Mouse (Mus musculus): ENCODE measurements around the gene Tead3.

Tead3 gene

DNA sequence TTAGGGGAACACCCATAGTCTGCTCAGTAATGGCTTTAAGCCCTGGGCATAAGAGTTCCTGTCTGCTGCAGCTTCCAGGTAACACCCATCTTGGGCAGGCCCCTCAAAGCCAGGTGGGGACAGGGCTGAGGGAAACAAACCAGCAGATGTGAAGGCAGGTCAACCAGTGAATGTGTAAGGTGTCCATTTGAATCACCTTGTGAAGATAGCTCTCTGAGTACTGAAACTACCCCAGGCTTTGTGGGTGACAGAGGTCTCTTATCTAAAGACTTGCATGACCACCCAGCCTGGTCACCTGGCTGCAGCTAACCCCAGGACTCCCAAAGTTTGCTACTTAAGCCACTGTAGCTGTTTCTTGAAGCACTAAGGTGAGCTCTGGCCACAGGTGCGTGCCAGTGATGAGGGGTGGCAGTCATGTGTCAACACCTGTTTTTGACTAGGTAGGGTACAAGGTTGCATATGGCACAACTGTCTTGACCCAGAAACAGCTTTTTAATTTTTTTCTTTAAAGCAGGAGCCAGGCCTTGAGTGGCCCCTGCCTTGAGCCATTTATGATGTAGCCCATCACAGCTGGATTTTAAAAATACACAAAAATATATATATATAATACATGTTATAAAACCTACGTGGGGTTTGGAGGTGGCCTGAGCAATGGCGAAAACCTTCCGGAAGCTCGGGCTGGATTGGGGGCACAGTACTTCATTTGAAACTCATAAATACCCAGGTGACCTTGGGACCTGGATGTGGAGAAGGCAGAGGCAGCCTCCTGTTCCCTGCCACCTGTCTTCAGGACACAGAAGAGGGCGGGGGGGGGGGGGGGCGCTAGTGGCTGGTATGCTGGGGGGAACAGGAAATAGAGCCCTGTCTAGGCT lies 19.1 kb downstream of the Tead3 start:
- CTCF ChIA-PET, result interaction anchor here (0.5 to 0.6 kb wide), 2 partner anchors 46 to 190 kb away, joined by 3 to 4 read pairs; no protein-coding TSS in a partner anchor

DNA sequence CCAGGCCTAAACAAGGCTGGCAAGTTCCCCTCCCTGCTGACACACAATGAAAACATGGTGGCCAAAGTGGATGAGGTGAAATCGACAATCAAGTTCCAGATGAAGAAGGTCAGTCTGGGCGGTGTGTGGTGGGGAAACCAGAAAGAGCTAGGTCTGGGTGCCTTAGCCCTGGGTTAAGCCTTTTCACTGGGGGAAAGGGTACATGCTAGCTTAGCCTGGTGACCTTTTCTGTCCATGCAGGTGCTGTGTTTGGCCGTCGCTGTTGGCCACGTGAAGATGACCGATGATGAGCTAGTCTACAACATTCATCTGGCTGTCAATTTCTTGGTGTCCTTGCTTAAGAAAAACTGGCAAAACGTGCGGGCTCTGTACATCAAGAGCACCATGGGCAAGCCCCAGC lies 20.0 kb downstream of the Tead3 start:
- CTCF ChIA-PET, result interaction anchor here (0.6 kb wide), 2 partner anchors 123 to 125 kb away, joined by 6 to 14 read pairs; partner anchors contain the start of gene Def6

DNA sequence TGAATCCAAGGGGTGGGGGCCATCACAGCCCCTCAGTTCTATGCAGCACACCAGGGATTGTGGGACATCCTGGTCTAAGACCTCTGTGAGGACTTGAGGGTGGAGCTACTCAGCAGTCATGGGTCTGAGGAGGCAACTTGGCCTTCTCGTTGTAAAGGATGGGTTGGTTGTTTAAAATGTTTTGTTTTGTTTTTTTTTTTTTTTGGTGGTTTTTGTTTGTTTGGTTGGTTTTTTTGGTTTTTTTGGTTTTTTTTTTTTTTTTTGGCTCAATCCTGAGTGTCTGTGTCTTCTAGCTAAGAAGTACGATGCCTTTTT lies 20.4 kb downstream of the Tead3 start:
- CTCF ChIA-PET, result interaction anchor here (0.6 to 0.7 kb wide), 3 partner anchors 123 to 1866 kb away, joined by 3 to 14 read pairs (median 6); partner anchors contain the start of gene Def6

DNA sequence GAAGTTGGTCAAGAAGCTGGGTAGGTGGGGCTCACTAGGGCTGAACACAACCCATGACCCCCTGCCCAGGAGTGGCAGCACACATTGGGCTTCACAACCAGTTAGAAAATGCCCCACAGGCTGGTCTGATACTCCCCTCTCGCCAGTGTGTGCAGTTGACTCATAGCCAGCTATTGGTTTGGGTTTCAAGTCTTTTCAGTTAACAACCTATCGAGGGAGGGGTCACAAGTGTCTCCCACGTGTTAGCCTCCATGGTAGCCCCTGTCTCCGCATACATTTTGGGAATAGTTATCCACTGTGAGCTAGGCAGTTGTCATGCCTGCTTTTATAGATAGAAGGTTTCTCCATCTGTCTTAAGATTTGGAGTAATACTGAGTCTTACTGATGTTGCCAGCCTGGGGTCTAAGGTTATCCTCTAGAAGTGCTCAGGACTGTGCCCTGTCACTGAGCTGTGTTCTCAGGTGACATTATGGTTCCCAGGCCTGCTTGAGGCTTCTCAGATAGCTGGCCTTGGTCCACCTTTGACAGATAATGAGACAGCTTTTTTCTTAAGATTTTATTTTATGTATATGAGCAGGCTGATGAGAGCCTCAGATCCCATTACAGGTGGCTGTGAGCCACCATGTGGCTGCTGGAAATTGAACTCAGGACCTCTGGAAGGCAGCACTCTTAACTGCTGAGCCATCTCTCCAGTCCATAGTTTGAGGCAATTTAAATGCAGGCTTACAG lies 20.9 kb downstream of the Tead3 start:
- CTCF ChIA-PET, result interaction anchor here (0.6 to 0.7 kb wide), 2 partner anchors 18 to 1865 kb away, joined by 3 read pairs; no protein-coding TSS in a partner anchor

DNA sequence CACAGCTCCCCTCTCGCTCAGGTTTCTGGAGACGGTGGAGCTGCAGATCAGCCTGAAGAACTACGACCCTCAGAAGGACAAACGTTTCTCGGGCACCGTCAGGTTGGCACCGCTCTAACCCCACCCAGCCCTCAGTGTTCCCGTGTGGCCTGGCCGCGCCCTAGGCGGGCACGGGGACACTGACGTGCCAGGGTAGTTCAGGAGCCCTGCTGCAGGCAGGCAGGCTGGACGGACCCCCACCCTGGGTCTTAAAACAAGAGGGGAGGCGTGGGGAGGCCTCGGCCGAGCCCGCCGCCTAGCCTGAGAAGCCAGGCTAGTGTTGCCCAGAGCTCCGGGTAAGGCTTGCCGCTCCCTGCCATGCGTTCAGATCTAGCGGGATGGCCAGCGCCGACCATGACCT lies 21.7 kb downstream of the Tead3 start:
- CTCF ChIA-PET, result interaction anchor here (0.6 kb wide), 1 partner anchor 18 kb away, joined by 3 read pairs; no protein-coding TSS in a partner anchor

DNA sequence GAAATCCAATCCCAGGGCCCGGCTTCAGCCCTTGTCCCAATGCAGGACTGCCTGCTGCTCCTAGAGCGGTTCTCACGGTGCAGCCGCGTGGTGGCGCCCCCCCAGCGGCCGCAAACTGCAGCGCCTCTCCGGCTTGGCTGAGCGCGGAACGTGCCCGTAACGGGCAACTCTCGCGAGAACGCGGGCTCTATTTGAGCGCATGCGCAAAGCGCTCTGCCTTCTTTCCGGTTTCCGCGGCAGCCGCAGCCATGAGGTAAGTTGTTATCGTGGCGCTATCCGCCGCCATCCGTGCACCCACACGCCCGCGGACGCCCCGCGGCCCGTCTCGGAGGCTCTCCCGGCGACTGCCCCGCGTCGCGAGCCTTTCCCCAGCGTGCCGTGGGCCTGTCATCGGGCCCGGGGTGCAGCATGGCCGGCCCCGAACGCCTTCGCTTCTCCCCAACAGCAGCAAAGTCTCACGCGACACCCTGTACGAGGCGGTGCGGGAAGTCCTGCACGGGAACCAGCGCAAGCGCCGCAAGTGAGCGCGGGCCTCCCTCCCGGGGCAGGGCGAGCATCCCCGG lies 22.2 kb downstream of the Tead3 start, which contains the start of gene Rpl10a:
Gene Rpl10a, plus strand, starts transcription at position 106 of the 563 bp plus-strand sequence.
- CTCF ChIA-PET, result no interaction called here

DNA sequence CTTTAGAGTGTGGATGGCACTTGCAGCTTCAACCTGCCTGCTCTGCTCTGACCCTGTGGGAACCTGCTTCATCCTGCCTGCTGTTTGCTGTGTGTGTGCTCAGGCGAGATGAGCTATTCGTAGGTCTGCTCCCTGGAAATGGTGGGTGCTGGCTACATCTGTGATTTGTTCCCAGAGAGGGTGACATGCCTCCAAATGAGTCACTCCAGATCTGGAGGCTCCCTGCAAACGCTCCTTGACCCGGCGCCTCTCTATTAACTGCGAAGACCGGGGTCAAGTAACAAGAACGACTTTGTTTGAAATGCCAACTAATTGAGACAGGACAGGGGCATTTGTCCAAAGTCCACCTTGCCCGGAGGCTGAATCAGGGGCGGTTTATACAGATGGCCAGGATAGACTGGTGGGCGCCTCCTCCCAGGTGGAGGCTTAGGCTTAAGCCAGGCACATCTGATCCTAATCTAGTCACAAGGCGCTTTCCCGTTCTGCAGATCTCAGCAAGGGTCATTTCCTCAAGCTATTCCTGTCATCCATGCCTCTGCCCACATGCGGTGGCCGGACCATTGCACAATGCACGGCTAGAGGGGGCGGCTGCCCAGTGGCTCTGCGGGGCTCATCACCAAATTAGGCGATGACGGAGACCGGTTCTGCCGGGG lies 22.8 kb downstream of the Tead3 start:
- CTCF ChIA-PET, result no interaction called here

DNA sequence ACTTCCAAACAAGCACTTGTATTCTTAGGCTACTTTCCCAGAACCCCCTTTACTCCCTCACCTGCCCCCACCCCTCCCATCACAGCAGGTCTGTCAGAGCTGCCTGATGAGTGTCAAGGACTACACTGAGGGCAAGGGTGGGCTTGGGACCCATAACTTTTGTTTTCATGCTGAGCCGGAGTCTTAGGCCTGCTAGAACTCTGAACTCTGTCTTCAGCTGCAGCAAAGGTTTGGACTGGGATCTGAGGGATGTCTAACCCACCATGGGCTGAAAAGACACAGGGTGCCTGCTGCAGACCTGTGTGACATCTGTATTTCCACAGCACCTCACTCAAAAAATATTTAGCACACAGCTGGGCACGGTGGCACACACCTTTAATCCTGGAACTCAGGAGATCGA lies 23.7 kb downstream of the Tead3 start:
- CTCF ChIA-PET, result no interaction called here

DNA sequence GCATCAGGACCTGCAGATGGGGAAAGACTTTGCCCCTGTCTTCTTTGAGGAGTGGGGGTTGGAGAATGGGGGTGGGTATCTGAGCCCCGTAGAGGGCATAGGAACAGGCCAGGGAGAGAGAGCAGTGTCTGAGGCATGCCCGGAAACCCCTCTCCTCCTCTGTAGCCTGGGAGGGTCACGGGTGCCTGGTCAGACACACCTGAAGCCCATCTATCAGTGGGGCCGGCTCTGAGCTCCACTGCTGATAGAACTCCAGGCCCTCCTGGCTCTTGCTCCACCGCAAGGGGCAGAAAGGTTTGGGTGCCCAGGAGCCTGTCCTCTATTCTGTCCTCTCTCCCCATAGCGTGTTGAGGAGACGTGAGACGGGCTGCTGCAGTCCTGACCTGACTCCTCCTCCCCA lies 24.9 kb downstream of the Tead3 start:
- CTCF ChIA-PET, result no interaction called here

DNA sequence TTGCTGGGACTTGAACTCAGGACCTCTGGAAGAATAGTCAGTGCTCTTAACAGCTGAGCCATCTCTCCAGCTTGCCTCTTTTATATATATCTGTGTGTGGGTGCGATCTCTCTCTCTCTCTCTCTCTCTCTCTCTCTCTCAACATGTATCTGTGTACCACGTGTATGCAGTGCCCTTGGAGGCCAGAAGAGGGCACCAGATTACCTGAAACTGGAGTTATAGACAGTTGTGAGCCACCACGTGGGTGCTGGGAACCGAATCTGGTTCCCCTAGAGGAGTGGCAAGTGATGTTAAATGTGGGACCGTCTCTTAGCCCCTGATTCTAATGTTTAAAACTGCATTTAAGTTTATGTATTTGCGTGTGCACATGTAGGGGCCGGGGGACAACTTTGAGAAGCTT lies 26.2 kb downstream of the Tead3 start:
- CTCF ChIA-PET, result interaction anchor here (0.9 kb wide), 1 partner anchor 728 kb away, joined by 4 read pairs; no protein-coding TSS in a partner anchor

DNA sequence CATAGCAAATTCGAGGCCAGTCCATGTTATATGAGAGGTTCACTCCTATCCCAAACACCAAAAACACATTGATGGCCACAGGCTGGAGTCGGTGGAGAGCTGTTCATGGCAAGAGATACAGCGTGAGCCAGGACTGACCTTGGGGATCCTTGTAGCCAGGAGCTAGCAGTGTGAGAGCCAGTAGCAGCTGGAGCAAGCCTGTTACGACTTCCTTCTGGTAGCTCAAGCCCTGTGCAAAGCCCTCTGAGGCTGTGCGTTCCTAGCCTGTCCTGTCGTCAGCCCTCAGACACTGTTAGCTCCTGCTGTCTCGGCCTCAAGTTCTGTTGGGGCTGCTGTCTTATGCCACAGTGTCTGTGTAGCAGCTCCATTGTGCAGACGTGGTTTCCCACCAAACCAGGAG lies 26.8 kb downstream of the Tead3 start:
- CTCF ChIA-PET, result interaction anchor here (0.6 kb wide), 1 partner anchor 11 kb away, joined by 7 read pairs; no protein-coding TSS in a partner anchor

DNA sequence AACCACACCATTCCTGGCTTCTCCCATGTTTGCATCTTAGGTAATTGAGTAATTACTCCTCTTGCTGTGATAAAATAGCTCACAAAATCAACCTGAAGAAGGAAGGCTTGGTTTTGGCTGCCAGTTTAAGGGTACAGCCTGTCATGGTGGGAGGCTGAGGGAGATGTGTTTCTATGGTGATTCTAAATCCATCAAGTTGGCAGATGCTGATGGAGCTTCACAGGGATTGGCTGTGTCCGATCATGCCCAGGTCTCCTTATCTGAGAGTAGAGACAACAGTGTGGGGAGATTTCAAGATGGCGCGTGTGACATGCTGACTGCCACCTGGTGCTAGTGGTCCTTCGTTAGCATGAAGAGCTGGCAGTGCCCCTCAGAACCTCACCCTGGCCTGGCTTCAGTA lies 28.9 kb downstream of the Tead3 start:
- CTCF ChIA-PET, result interaction anchor here (0.5 kb wide), 1 partner anchor 1267 kb away, joined by 3 read pairs; no protein-coding TSS in a partner anchor

DNA sequence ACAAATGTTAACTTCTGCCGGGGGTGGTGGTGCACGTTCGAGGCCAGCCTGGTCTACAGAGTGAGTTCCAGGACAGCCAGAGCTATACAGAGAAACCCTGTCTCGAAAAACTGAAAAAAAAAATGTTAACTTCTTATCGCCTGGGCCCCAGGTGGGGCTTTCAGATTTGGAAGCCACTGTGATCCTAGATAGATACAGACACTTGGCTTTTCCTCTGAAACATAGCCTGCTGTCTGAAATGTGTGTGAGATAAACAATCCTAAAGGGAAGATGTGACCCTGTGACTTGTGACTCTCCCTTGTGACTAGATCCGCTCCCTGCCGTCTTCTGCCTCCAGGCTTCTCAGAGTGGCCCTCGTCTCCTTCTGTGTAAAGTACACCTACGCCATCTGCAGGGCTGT lies 32.9 kb downstream of the Tead3 start:
- CTCF ChIA-PET, result no interaction called here

DNA sequence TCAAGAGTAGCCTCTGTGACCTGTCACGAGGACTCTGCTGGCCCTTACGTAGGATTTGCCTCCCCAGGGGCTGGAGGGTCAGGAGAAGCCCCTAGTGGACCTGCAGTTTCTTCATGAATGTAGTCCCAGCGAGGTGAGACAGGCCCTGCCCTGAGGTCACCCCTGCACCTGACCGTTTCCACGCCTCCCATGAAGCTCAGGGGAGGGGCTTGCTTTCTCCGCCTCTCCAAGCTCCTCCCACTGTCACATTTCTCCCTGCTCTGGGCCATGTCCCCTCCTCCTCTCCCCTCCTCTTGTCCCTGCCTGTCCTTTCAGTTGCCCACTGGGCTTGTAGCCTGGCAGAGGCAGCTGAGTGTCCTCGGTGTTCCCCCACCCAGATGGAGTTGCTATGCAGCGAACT lies 33.5 kb downstream of the Tead3 start:
- CTCF ChIA-PET, result interaction anchor here (0.5 kb wide), 1 partner anchor 515 kb away, joined by 8 read pairs; no protein-coding TSS in a partner anchor

DNA sequence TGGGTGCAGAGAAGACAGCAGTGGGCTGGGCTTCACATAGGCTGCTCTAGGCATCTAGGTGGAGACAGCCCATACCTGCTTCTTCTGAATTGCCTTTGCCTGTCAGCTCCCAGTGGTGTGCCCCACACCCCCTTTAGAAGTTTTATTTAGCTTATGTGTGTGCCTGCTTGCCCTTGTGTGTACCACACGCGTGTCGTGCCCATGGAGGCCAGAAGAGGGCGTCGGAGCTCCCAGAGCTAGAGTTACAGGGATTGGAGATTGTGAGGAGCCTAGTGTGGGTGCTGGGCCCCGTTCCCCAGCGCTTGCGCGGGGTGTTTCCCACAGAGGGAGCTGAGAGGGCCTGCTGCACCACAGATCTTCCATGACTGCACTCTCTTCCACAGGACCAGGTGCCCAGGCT lies 34.1 kb downstream of the Tead3 start:
- CTCF ChIA-PET, result interaction anchor here (0.6 kb wide), 1 partner anchor 107 kb away, joined by 3 read pairs; no protein-coding TSS in a partner anchor

DNA sequence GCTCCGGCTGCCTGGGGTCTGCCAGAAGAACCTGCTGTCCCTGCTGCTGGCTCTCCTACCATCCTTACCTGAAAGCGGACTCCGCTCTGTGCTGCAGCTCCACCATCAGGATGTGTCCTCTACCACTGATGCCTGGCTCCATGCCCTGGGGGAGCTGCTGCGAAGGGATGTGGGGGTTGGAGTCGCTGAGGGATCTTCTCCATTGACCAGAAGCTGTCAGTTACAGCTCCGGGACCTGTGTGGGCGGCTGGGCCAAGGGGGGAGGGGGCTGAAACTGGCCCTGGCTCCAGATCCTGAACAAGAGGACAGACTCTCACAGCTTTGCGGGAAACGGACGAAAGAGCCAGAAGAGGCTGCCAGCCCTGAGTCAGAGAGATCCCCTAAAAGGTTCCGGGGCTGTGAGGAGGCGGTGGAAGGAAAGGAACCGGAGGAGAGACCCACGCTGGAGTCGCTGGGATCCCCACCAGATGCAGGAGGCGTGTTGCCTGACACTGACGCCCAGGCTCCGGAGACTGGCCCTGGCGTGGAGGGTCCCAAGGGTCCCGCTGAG lies 34.9 kb downstream of the Tead3 start:
- CTCF ChIA-PET, result interaction anchor here (0.6 kb wide), 1 partner anchor 106 kb away, joined by 3 read pairs; no protein-coding TSS in a partner anchor

DNA sequence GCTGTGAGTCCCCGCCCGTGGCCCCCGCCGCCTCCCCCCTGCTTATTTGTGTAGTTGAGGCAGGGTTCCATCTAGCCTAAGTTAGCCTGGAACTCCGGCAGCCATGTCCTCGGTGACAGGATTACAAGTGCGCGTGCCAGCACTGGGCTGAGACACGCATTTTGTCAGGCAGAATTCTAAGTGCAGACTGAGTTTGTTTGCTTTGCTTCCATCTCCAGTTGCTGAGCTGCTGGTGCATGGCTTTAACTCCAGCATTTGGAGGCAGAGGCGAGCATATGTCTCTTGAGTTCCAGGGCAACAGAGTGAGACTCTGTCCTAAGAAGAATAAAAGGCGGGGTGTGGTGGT lies 36.8 kb downstream of the Tead3 start:
- CTCF ChIA-PET, result interaction anchor here (0.7 kb wide), 1 partner anchor 28 kb away, joined by 6 read pairs; no protein-coding TSS in a partner anchor

DNA sequence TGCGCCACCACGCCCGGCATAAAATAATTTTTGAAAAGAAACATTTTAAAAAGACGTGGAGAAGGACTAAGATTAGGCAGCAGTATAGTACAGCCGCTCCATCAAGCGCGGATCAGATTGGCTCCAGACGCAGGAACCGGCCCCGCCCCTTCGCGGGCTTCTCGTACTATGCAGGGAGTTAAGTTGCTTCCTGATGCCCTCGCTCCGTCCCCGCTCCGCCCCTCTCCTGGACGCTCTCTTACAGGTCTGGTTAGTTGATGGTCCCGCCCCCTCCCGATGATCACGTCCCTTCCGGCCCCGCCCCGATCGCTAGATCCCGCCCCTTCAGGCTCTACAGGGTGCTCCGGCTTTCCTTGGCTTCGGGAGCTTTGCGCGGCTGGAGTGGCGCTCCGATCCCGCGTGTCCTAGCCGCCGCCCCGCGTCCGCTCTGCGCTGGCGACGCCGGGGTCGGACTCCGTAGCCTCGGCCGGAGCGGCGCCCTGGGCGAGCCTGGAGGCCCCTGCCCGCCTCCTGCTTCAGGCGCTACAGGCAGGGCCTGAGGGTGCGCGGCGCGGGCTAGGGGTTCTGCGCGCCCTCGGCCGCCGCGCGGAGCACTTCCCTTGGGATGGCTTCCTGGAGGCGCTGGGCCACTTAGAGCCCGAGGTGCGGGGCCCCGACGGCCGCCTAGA lies 37.3 kb downstream of the Tead3 start, which contains the start of gene Fance:
Gene Fance, plus strand, starts transcription at position 308 of the 668 bp plus-strand sequence.
- CTCF ChIA-PET, result no interaction called here

DNA sequence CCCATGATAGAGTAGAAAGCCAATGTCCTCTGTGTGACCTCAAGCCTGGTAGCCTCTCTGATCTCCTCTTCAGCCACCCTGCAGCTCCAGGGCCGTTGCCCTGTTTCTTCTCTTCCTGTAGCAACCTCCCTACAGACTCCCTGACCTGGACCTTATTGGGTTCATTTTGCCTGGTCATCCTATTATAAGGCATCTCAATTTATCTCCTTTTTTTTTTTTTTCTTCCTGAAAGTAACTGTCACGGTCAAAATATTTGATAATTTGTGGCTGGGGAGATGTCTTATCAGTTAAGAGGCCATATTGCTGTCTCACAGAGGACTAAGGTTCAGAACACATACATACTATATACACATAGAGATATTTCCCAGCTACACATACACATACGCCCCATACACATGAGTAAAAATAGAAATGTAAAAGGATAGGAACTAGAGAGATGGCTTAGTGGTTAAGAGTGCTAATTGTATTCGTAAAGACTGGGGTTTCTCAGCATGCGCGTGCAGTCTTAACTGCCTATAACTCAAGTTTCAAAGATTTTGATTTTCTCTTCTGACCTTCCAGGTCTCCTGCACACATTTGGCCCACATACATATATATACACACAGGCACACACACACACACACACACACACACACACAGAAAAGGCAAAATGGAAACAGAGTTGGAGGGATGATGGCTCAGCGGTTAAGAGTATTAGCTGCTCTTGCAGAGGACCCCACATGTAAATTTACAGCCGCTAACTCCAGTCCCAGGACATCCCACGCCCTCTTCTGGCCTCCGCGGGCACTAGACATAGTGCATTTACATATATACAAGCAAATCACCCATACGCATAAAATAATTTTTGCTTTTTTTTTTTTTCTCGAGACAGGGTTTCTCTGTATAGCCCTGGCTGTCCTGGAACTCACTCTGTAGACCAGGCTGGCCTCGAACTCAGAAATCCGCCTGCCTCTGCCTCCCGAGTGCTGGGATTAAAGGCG lies 38.1 kb downstream of the Tead3 start:
- CTCF ChIA-PET, result interaction anchor here (0.6 to 1.0 kb wide), 4 partner anchors 11 to 417 kb away, joined by 3 to 9 read pairs (median 6); partner anchors contain the start of gene Def6
